Mouse (Mus musculus) adrenal gland, adult (tissue): Measurements from ENCODE around the gene Fer.
"Not testable (repeated sequence)": the region's sequence is repeated elsewhere in the genome, so short reads cannot be mapped to it uniquely, and the experiment has no call there.

Experiments used
- DNase-seq, 2 experiments: peaks; one replicate each; pipeline ENCODE4 v3.0.0; 2022 to 2023; ENCODE audit warnings: low spot score in 1 of 2; ENCODE audit not compliant: inconsistent age in 2 of 2

Gene Fer

DNA sequence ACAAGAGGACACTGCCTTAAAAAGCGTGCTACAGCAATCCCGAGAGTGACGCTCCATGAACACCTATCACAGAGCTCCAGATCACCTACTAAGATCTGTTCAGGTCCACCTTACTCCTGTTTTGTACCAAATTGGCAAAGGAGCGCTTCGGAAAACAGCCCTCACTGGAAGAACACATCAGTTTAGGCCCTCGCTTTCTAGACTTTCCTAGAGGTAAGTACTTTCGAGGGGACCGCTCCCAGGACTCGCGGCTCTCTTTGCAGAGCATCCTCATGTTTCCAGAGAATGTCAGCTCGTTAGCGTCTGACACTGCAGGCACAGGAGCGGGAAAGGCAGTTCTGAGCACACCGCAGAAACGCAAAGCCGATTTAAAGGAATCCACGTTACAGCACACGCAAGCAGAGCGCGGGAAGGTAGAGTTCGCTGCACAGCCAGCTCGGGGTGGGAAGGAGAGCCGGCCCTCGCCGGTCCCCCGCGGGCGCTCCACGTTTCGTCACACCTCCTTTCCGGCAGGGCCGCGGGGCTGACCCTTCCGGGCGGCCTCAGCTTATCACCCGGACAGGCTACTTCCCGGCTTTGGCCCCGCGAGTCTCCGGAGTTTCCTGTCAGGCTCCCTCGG lies at the start of gene Fer:
Gene Fer (plus strand): TSS at position 51 of the 619 bp plus-strand sequence.
- DNase-seq = no peak

DNA sequence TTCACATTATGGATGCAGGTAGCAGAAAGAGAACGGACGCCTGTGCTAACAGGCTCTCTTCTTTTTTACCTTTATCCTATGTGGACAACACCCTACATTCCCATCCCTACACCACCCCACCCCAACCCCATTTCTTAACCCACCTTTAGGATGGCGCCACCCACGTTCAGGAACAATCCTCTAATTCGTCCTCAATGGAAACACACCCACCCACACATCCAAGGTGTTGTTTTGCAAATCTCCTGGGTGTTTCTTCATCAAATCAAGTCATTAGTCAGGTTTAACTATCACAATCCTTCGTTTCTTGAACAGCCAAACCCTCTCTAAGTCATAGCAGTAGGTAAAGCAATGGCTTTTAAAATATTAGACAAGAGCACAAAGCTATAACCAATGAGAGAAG lies 49.3 kb upstream of the Fer start:
- no peak for DNase-seq

DNA sequence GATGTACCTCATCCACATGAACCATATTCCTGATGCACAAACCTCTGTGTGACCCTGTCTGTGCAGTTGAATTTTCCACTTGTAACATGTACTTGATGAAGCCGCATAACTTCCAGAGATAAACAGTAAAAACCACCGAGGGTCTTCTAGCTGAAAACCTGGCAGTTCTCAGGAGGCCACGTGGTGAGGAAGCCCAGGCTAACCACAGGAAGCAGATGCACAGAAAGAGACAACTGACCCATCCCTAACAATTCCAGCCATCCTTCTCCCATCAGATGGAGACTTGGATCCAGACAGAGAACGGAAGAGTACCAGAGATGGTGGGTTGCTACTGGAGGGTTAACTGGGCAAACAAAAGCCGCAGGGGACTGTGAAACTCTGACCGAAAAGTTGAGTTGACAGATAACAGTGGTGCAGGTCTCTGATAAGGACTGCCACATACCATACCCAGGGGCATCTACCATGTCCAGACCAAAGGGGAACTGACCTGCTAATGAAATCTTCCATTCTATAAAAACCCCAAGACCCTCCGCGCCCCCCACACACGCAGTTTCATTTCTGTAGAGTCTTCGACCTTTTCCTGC lies 44.3 kb upstream of the Fer start:
- DNase-seq = no peak

DNA sequence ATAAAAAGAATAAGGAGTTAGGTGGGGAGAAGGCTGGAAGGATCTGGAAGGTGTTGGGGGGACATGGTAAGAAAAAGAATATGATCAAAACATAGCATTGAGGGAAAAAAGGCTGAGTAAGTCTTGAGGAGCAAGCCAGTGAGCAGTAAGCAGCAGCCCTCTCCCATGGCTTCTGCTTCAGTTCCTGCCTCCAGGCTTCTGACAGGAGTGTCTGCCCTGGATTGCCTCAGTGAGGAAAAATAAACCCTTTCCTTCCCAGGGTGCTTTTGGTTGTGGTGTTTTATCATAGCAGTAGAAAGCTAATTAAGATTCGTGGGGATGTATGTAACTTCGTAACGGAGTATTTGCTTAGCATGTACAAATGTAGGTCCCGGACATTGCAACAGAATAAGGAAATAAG lies 38.7 kb upstream of the Fer start:
- no peak for DNase-seq

DNA sequence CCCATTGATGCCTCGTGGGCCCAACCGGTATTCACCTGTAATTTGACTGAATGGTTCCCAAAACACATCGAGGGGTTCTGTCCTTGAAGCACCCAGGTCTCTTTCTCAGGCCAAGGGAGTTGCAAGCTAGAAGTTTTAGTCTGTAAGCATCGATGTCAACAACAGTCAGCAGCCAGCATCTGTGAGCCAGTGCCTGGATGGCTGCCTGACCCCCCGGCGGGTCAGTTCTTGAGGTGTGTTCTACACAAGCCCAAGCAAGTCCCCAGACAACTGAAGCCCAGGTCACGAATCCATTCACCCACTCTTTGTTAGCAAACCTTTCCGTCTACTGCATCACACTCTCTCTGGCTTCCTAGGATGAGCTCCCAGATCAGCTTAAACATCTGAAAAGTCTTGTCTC lies 36.7 kb upstream of the Fer start:
- DNase-seq = no peak

DNA sequence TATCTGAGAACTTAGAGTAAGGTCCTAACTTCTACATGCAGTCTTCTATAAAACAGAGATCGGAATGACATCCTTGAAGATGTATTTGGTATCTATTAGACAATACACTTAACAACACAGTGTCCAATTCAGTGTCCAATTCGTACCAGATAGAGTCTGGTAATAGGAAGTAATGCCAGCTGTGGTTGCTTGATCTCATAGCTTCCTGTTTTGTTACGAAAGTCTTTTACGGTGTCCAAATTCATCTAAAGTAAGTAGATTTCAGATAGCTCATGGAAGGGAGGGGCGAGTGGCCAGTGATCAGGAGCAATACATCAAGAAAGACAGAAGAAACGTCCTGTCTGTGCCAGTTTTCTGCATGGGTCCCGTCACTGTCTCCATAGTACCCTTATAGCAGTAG lies 36.1 kb upstream of the Fer start:
- no peak for DNase-seq

DNA sequence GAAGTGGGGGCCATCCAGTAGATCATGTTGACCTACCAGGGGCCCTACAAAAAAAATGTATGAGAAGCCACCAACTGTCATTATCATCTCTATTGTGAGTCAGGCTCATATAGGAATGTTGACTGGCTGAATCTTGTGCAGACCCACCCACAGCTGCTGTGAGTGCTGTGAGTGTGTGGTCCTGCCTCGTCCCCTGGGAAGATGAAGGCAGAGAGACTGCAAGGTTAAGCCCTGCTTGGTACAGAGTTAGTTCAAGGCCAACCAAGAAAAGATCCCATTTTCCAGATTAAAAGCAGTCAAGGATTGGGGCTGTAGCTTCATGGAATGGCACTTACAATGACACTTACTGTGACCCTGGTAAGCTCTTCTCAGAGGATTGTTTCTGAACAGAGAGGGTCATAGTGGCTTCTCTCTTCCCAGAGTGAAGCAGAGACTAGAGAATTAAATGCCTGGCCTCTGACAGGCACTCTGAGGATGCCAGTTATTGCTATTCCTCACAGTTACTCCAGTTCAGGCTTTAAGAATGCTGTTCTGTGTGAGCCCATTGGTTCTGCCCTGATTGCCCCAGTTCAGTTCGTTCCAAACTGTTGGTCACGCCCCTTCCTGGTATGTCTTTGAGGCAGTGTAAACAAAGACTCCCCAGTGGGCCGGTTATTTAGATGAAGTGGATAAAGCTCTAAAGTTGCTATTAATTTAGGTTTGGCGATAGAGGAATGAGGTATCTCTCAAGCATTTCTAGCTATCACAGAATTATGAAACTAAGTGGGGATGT lies 34.1 kb upstream of the Fer start:
- no peak for DNase-seq

DNA sequence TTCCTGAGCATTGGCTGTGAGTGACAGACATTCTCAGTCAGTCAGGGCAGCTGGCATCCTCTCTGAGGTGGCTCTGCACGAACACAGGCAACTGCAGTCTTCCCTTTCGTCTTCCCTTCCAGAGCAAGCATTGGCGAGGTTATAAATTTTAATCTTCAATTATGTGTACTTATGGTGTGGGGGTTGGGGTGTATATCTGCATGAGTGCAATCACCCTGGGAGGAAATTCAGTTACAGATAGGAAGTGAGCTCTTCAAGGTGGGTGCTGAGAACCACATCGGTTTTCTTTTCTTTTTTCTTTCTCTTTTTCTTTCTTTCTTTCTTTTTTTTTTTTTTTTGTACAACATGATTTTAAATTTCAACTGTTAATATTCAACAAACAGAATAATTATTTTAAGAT lies 31.3 kb upstream of the Fer start:
- DNase-seq = no peak

DNA sequence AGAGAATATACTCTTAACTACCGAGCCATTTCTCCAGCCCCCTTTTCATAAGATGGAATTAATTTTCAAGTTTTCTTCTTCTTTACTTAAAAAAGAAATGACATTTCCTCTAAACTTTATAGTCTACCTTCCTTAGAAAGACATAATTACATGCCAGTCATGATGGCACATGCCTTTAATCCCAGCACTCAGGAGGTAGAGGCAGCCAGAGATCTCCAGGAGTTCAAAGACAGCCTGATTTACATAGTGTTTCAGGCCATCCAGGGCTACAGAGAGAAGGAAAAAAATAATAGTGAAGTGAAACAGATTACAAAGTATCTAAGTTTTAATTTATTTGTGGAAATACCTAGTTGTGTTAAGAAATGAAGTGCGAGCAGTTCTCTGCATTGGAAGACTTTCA lies 26.6 kb upstream of the Fer start:
- no peak for DNase-seq

DNA sequence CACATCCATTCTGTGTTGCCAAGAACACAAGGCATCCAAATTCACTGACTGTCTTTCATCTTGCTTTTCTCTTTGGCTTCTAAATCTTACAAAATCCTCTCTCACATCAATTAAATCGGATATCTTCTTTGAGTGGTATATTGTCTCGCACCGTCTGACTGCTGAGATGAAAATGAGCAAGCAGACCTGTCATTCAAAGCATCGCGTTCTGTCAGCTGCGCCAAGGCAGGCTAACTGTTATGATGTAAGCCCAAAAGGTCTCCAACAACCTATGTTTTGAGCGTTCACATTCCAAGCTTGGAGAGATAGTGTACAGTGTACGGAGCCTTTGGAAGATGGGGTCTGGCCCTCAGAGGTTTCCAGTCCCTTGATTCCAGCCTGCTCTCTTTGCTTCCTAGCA lies 26.2 kb upstream of the Fer start:
- no peak for DNase-seq

DNA sequence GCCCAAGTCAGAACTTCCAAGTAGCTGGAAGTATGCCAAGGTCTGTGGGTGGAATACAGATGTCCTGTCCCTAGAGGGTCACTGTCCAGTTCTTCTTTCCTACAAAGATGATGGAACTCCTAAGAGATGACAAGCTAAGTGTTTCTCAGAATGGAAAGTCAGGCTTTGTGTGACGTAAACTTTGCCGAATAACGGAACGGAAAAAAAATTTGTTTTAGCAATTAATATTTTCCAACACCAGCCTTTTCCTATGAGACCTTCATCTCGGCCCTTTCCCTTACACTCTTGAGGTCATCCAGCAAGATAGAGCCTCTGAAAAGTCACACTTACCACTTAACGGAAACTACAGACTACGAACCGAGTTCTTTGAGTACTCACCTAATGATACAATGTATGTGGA lies 24.7 kb upstream of the Fer start:
- DNase-seq = no peak

DNA sequence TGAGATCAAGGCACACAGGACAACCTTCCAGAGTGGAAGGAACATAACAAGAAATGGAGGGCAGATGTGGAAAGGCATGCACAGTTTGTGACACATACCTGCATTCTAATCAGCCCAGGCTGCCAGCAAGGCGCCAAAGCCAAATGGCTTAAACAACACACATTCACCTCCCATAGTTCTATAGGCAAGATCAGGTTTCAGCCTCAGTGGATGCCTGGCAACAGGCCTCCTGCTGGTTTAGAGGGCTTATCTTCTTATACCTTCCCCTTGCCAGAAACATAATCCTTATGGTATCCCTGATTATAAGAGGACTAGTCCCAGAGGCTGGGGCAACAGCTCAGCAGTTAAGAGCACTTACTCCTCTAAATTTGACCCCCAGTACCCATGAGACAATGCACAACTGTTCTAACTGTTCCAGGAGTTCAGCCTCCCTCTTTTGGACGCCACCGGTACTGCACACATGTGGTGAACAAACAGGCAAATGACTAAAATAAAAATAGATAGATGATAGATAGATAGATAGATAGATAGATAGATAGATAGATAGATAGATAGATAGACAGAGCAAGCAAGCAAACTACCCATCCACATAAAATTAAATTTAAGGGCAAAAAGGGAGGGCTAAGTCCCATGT lies 23.1 kb upstream of the Fer start:
- no peak for DNase-seq

DNA sequence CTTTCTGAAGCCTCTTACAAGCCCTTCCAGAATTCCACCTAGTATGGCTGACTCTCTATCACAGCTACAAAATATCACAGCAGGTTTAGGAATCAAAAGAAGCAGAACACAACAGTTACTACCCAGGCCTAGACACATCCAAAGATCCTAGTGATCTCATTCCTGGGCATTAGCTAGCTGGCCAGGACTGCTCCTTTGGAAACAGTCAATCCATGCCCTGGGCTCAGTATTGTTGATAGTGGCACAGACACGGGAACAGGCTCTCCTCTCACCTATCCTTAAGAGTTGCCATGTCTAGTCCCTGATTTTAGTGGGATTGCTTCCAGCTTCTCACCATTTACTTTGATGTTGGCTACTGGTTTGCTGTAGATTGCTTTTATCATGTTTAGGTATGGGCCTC lies 20.6 kb upstream of the Fer start:
- DNase-seq = no peak

DNA sequence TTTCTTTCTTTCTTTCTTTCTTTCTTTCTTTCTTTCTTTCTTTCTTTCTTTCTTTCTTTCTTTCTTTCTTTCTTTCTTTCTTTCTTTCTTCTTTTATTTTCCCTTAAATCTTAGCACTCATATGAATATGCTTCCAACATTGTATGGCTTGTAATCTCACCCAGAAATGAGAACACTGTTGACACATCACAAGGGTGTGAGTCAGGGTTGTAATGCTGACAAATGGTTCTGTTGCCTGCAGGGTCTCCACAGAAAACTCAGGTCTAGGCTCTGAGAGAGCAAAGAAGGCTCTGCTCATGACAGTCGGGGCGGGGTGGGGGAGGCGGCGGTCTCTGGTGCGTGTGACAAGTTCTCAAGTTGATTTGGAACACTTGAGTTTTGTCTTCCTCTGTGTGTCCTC lies 17.9 kb upstream of the Fer start:
- DNase-seq = no peak

DNA sequence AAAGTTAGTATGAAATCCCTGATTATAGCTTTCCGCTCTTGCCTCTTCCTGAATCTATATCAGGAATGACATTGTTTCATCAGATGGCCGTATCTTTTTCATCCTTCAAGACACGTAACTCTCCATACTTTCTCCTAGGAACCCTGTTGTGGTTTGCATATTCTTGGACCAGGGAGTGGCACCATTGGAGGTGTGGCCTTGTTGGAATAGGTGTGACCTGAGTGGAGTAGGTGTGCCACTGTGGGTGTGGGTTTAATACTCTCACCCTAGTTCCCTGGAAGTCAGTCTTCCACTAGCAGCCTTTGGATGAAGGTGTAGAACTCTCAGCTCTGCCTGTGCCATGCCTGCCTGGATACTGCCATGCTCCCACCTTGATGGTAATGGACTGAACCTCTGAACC lies 17.1 kb upstream of the Fer start:
- DNase-seq = not testable (repeated sequence)

DNA sequence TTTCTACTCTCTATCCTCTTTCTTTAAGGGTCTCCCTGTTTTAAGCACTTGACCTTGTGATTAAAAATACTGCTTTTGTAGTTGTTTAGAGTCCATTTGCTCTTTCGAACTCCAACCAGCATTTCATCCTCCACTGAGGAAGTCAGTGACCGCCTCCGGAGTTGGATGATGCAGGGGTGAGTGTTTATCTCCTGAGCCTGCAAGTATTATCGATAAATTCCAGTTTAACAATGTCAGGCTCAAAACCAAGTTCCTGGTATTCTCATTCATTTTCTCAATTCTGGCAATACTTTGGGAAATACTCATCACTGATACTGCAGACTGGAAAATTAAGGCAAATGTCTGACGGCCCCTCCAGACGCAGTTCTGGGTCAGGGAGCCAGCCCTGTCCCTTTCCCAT lies 13.7 kb upstream of the Fer start:
- no peak for DNase-seq

DNA sequence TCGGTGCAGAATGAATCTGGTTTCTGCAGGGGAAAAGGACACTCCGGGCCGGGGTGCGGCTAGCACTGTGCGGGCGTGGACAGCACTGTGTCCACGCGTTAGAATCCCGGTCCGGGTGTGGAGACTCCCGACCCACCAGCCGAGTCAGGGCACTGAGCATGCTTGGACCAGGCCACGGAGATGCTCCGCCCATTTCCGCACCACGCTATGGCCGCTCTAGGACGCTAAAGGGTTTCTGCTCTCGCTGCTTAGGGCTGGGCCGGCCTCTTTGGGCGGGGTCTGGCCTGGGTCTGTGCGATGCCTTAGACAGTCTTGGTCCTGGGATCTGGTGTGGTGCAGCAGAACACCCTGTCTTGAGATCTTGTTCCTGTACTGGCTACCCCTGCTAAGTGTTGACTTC lies 13.3 kb upstream of the Fer start:
- DNase-seq = peak; percentile 88 to 95

DNA sequence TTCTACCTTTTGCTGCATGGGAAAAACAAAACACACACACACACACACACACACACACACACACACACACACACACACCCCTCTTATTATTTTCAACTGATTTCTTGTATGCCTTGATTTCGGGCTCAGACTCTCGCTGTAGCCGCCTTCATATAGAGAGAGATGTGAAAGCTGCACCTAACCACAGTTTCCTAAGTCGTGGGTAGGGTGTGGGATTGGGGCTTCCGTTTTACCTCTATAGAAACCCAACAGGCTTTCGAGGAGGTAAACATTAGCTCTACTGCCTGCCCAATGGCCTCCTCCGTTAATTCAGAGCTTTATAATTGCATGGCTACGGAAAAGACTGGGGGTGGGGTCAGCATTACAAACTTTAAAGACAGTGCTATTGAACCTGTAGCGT lies 12.8 kb upstream of the Fer start:
- no peak for DNase-seq

DNA sequence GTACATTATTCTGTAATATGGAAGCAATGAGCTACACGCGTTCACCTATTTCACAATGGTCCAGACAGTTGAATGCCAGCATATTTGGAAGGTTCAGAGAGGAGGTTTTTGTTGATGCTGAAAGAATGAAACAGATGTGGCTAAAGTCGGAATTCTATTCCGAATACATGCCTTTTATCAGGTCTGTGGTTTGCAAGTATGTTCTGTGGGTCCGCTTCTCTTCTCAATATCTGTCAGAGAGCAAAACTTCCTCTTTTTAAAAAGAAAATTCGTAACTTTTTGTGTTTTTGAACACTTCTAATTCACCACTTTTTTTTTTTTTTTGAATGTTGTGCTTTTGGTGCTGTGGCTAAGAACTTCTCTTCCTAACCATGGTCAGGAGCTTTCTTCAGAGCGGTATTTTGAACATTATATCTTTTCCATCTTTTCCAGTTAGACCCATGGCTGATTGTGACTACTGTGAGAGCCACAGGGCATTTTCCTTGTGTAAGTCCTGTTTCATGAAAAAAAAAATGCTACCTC lies 5.8 kb upstream of the Fer start:
- DNase-seq = no peak

DNA sequence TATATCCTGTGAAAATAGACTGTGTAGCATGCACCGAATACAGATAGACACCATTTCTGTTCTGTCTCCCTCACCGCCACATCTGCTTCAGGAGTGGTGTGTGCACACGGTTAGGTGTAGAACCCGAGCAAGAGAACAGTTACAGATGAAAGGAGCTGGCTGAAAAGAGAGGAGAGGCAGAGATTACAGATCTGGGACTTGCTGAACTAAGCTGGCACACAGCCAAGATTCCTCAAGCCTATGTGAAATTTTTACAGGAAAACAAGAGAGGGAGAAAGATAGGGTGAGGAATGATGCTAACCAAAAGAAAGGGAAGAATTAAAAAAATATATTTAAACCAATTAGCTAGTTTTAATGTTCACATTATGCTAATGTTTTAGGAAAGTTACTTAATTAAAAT lies 1.9 kb upstream of the Fer start:
- no peak for DNase-seq

DNA sequence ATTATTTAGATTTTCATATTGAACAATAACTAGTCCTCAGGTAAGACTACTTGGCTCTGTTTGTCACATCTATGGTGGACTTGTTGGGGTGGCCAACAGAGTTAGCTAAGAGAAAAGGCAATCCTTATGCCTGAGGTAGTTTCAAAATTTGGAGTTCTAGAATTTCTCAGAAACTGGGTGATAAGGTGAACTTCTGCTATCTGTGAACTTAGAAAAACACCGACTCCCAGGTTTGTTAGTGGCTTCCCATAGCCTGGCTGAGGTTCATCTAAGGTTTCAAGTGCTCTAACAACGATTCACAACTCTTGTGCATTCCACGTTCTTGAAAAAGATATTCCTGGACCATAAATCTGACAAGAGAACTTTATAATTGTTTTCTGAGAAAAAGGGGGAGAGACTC lies 463 bp upstream of the Fer start:
- no peak for DNase-seq

DNA sequence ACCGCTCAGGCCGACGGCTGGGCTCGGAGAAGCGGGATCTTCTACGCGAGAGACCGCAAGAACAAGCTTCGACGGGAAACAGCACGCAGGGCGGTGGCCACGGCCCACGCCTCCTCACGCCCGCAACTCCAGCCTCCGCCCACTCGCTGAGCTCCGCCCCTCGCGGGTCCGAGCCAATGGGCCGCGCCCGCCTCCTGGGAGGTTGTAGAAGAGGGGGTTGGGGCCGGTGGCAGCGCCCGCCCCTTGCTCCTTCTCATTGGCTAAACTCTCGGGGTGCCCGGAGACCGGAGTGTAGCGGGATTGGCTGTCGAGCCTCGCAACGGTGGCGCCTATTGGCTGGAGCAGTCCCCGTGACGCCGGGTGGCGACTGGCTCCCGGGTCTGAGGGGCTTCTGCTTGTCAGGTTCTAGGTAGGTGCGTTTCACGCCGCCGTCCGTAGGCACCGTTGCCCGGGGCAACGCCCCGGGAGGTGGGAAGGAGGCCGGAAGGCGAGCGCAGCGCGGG lies 836 bp downstream of the Fer start, which contains the start of gene A930002H24Rik:
Gene A930002H24Rik (minus strand): TSS at position 145 of the 503 bp plus-strand sequence.
- DNase-seq = peak; percentile 99
